Mouse (Mus musculus) ES-Bruce4 (cell line): ENCODE results near the gene Gm42420.

Source experiments
- CTCF ChIP-seq: IDR thresholded peaks from one replicate; pipeline ENCODE4 v1.8.1; 2011; ENCODE audit warnings: low read depth, low read length
- EP300 ChIP-seq: IDR thresholded peaks from 2 replicates; pipeline ENCODE4 v1.6.1; 2011; ENCODE audit warnings: low read depth, low read length; ENCODE audit not compliant: insufficient read depth
- POLR2A ChIP-seq: IDR thresholded peaks from one replicate; pipeline ENCODE4 v1.8.1; 2011; ENCODE audit warnings: low read length; ENCODE audit not compliant: insufficient read depth

- TF ChIP-seq CTCF (no peak), POLR2A (no peak), EP300 (no peak)
Observed at GRCm38 (mm10) chr6:39538227-39538626, 47.3 kb upstream of the Gm42420 start.
